Mouse (Mus musculus) cerebellum, postnatal 36 days (tissue): Measurements from ENCODE around the gene Supv3l1.

Experiments used
- DNase-seq, 2 experiments: peaks; one replicate each; pipeline ENCODE4 v3.0.0; 2021 to 2022; ENCODE audit warnings: mixed read lengths in 2 of 2

Gene Supv3l1

GRCm38 (mm10) chr10:62412906-62413605, 36.5 kb downstream of the Supv3l1 start:
- no peak for DNase-seq

GRCm38 (mm10) chr10:62411431-62412410, 37.8 kb downstream of the Supv3l1 start:
- DNase-seq: peak in 1 of 2 experiments; percentile 27

- peak; percentile 82 to 83 for DNase-seq
Observed at GRCm38 (mm10) chr10:62410943-62411342, 38.6 kb downstream of the Supv3l1 start.

- DNase-seq: no peak
Observed at GRCm38 (mm10) chr10:62404901-62405300, 44.6 kb downstream of the Supv3l1 start.

GRCm38 (mm10) chr10:62401641-62402111, 47.9 kb downstream of the Supv3l1 start:
- DNase-seq: peak; percentile 36 to 41

- no peak for DNase-seq
Observed at GRCm38 (mm10) chr10:62383011-62383410, 66.5 kb downstream of the Supv3l1 start.

GRCm38 (mm10) chr10:62380936-62381335, 68.6 kb downstream of the Supv3l1 start:
- DNase-seq: peak in 1 of 2 experiments; percentile 14

GRCm38 (mm10) chr10:62379808-62380207, 69.7 kb downstream of the Supv3l1 start, which contains the start of gene Hk1:
Gene Hk1, minus strand, starts transcription at chr10:62379908.
- DNase-seq: no peak
